34 mouse cellular contexts compared by ENCODE assay signal in genomic region chr5:104357575-104357974, GRCm38 (mm10). TPM values are rescaled to one million over a fixed set of nuclear protein-coding genes. Genes with fewer than 3 reads are reported as not detected.
"Had no signal": no experiment of that assay in that cellular context is flagged by ENCODE, and none has a peak within 500 bp of the region (broad histone marks: within the 10 kb centered on the region; RNA-seq: fewer than 3 reads in every experiment).

No protein-coding gene starts in this region.

- H3K27ac ChIP-seq: heart, embryonic 13.5 days; heart, embryonic 15.5 days; hindbrain, embryonic 13.5 days; hindbrain, embryonic 15.5 days; hindbrain, postnatal 0 days; kidney, embryonic 15.5 days; kidney, postnatal 0 days; limb, embryonic 13.5 days; limb, embryonic 15.5 days; liver, embryonic 12.5 days had no signal

- DNase-seq: gastrocnemius, postnatal 14 days; gastrocnemius, postnatal 36 days; heart, adult 11 months; heart, adult 2 months; heart, postnatal 14 days; heart, postnatal 36 days; kidney, adult 11 months; kidney, adult 2 months; kidney, adult 9 months; kidney, postnatal 14 days; kidney, postnatal 36 days; layer of hippocampus, adult 9-11 months; layer of hippocampus, postnatal 36 days; left cerebral cortex, postnatal 4 days had no signal

- ATAC-seq: hindbrain, postnatal 0 days; intestine, embryonic 16.5 days; liver, embryonic 12.5 days had no signal

- H3K4me3 ChIP-seq: heart, adult 2 months; heart, embryonic 13.5 days; heart, embryonic 15.5 days; hindbrain, embryonic 13.5 days; hindbrain, embryonic 15.5 days; kidney, embryonic 15.5 days; limb, embryonic 13.5 days; limb, embryonic 15.5 days; liver, embryonic 12.5 days had no signal

RNA-seq across cellular contexts. Expression of gene Mepe, which starts 32.4 kb away (rescaled TPM):
- total RNA-seq: gastrocnemius, adult 18-20 months; gastrocnemius, postnatal 14 days; gastrocnemius, postnatal 36 days; heart, adult 2 months; heart, postnatal 14 days; heart, postnatal 36 days; hindbrain, postnatal 0 days; layer of hippocampus, adult 18-20 months; layer of hippocampus, adult 8-10 months; layer of hippocampus, postnatal 14 days; layer of hippocampus, postnatal 36 days; left cerebral cortex, adult 18-20 months; left cerebral cortex, adult 8-10 months; left cerebral cortex, postnatal 10 days; left cerebral cortex, postnatal 25 days; left cerebral cortex, postnatal 4 days; liver, adult 2 months had no signal

RNA-seq across cellular contexts. Expression of gene Ibsp, which starts 58.6 kb away (rescaled TPM):
- total RNA-seq: gastrocnemius, adult 18-20 months; gastrocnemius, postnatal 14 days; gastrocnemius, postnatal 36 days; heart, adult 2 months; heart, postnatal 14 days; heart, postnatal 36 days; liver, adult 2 months had no signal
